Mouse (Mus musculus) liver, embryonic 14.5 days (tissue): ENCODE data around the gene Tas2r143. TPM values are rescaled to one million over a fixed set of nuclear protein-coding genes. Genes with fewer than 3 reads are reported as not detected.

ENCODE experiments used
- ATAC-seq: fragments of 200-750 bp; cut with Nextera tagmentation; 2 replicates; pipeline ENCODE4 v1.8.0; 2017; ENCODE audit warnings: moderate number of reproducible peaks, mild to moderate bottlenecking, moderate library complexity; ENCODE audit not compliant: insufficient read depth
- DNase-seq, 3 experiments: peaks; one replicate each; pipeline ENCODE4 v3.0.0-alpha.2; 2012 to 2013; ENCODE audit warnings: low read depth in 3 of 3, low spot score in 3 of 3
- H3K27ac ChIP-seq: fragments of 300-500 bp; sonication (generic); 2 replicates; pipeline ENCODE4 v1.5.1; 2014; ENCODE audit warnings: moderate library complexity, mild to moderate bottlenecking, control low read depth, inconsistent platforms
- H3K27me3 ChIP-seq: fragments of 300-500 bp; sonication (generic); 2 replicates; pipeline ENCODE4 v1.6.1; 2014; ENCODE audit warnings: mild to moderate bottlenecking, low read length, moderate library complexity; ENCODE audit not compliant: control insufficient read depth, insufficient read depth
- H3K36me3 ChIP-seq: fragments of 300-500 bp; sonication (generic); replicated peaks from 2 replicates; pipeline ENCODE4 v1.6.1; 2014; ENCODE audit warnings: low read depth; ENCODE audit not compliant: control insufficient read depth, insufficient read depth
- H3K4me1 ChIP-seq, 2 experiments: fragments of 200-500 bp in 1 of 2; fragments of 300-500 bp in 1 of 2; sonication (generic) in 1 of 2; replicated peaks; 2 replicates each; pipeline ENCODE4 v1.6.1; 2012 to 2014; ENCODE audit warnings: antibody characterized with exemption in 1 of 2, inconsistent platforms in 1 of 2, low read length in 1 of 2; ENCODE audit not compliant: control insufficient read depth in 2 of 2, insufficient read depth in 2 of 2
- H3K4me2 ChIP-seq: fragments of 300-500 bp; sonication (generic); 2 replicates; pipeline ENCODE4 v1.6.1; 2014; ENCODE audit warnings: low read depth, mild to moderate bottlenecking, control low read depth, moderate library complexity
- H3K4me3 ChIP-seq, 2 experiments: fragments of 200-500 bp in 1 of 2; fragments of 300-500 bp in 1 of 2; sonication (generic) in 1 of 2; 2 replicates each; pipeline ENCODE4 v1.5.1; 2012 to 2014; ENCODE audit warnings: low read depth in 2 of 2, low read length in 2 of 2, mild to moderate bottlenecking in 2 of 2, control low read depth in 1 of 2, inconsistent platforms in 1 of 2, moderate library complexity in 1 of 2; ENCODE audit not compliant: insufficient read depth in 1 of 2
- H3K9ac ChIP-seq: fragments of 300-500 bp; sonication (generic); replicated peaks from 2 replicates; pipeline ENCODE4 v1.6.1; 2014; ENCODE audit warnings: mild to moderate bottlenecking, control low read depth, moderate library complexity
- H3K9me3 ChIP-seq: fragments of 300-500 bp; sonication (generic); 2 replicates; pipeline ENCODE4 v1.6.1; 2016; ENCODE audit warnings: low read length, mixed read lengths; ENCODE audit not compliant: control insufficient read depth
- CTCF ChIP-seq: IDR thresholded peaks from 2 replicates; pipeline ENCODE4 v1.5.1; 2016; ENCODE audit warnings: antibody characterized with exemption, low read depth, control low read depth
- EP300 ChIP-seq: IDR thresholded peaks from 2 replicates; pipeline ENCODE4 v1.6.1; 2016; ENCODE audit warnings: antibody characterized with exemption, low read depth
- WGBS: fragments of 180-500 bp; shearing (Covaris S2); extraction: QIAGEN DNeasy Blood & Tissue Kit; methylation state at CpG from one replicate; pipeline ENCODE4 v1.1.7; 2014; ENCODE audit not compliant: insufficient replicate concordance; 5-methylcytosine and 5-hydroxymethylcytosine counted together
- polyA plus RNA-seq, 2 experiments: library from polyadenylated mRNA; depleted of rRNA in 1 of 2; stranded (reverse) in 1 of 2; unstranded in 1 of 2; fragments of >200 nt; fragmentation: Nextera tagmentation in 1 of 2; extraction: Ambion mirVana in 1 of 2; gene quantifications; 2 replicates each; pipeline versions ENCODE4 v1.2.1 to v1.2.3; 2012 to 2014

Gene Tas2r143
- polyA plus RNA-seq, 2 experiments, result not detected

DNA sequence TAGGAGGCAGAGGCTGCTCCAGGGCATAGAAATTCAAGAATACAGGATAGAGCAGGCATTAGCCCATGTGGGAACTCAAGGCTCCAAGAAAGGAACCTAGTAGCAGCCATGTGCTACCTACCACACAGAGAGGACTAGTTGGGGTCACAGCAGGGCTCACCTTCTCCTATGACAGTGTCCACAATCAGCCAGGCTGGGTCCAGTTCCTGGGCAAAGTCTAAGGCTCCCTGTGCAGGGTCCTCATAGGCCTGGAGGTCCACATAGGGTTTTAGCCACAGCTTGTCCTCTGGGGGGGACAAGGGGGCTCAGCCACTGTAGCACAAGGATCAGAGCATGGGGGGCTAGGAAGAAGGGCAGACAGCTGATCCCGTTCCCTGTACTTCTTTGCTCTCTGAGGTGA lies 37.5 kb upstream of the Tas2r143 start:
- H3K27ac ChIP-seq, result no peak overlapping the region

DNA sequence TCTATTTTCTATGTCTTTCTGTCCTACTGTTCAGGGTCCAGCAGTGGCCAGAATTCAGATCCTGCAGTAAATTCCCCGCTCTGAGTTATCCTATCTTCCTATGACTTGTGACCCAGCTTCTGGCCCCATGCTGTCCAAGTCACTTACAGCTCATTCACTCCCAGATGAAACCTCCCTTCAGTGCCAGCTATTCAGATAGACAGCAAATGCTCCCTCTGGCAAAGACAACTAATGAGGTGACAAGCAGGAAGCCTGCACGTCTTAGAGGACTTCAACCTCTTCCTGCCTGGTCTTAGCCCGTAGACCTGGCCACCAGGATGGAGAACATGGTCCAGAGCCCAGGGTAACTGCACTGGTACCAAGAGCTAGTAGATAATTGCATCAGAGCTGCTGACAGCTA lies 37.1 kb upstream of the Tas2r143 start:
- no peak overlapping the region for H3K4me3 ChIP-seq
- H3K9ac ChIP-seq, result no peak overlapping the region
- H3K9me3 ChIP-seq, result no peaks in the 10 kb centered on the region
- DNase-seq (no peak), ATAC-seq (no peak)
- no peaks in the 10 kb centered on the region for H3K36me3 ChIP-seq
- no peak overlapping the region for H3K4me2 ChIP-seq
- 38% methylated on average over 3 of the region's 3 CpGs for WGBS
- no peak overlapping the region for H3K27ac ChIP-seq
- TF ChIP-seq CTCF (no peak), EP300 (no peak)
- no peaks in the 10 kb centered on the region for H3K27me3 ChIP-seq
- H3K4me1 ChIP-seq, result peaks cover 0 to 6% of the 10 kb centered on the region in 2 experiments; a peak in 2 of 4 replicates

More for the DNA sequence above, 37.5 kb upstream of the Tas2r143 start:
- Histone ChIP-seq H3K9ac (no peak overlapping the region), H3K4me2 (no peak overlapping the region), H3K36me3 (no peaks in the 10 kb centered on the region), H3K4me3 (no peak overlapping the region), H3K4me1 (peaks cover 0 to 6% of the 10 kb centered on the region in 2 experiments; a peak in 2 of 4 replicates), H3K27me3 (no peaks in the 10 kb centered on the region), H3K9me3 (no peaks in the 10 kb centered on the region)
- TF ChIP-seq EP300 (no peak), CTCF (no peak)
- 47% methylated on average over 1 of the region's 1 CpGs for WGBS
- DNase-seq, result no peak
- ATAC-seq, result peak; percentile 24; the same call in 1 of the 2 replicates

DNA sequence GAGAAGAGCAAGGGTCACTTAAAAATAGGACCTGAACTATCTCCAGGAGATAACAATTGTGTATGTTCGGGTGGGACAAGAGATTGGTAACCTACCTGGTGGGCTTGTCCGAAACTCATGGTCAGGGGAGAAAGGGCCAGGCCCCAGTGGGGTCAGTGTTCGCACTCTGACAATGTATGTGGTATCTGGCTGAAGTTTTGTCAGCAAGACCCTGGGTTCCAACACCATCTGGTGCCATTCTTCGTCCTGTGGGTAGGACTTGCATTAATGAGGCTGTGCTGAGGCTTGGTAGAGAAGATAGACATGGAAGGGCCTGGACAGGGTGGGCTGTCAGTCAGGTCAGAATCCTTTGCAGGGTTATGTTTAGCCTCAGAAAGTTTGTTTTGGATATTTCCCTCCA lies 36.0 kb upstream of the Tas2r143 start:
- WGBS, result 67% methylated on average over 4 of the region's 4 CpGs

DNA sequence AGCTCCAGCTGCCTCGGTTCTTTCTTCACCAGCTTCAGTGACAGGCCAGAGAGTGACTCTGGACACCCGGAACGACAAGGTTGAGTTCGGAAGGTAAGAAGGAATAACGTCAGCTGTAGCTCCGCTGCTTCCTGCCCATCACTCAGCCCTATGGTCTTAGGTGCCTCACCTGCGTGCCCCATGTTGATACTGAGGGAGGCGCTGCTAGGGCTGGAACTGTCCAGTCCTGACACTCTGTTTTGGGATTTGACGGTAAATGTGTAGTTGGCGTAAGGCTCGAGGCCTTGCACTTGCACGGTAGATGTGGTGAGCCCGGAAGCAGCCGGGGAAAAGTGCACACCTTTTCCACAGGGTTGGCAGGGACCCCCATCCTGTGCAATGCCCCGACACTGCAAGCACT lies 35.4 kb upstream of the Tas2r143 start:
- no peaks in the 10 kb centered on the region for H3K9me3 ChIP-seq
- H3K27ac ChIP-seq, result no peak overlapping the region
- WGBS, result 79% methylated on average over 15 of the region's 15 CpGs
- TF ChIP-seq CTCF (no peak), EP300 (no peak)
- no peak overlapping the region for H3K9ac ChIP-seq
- no peaks in the 10 kb centered on the region for H3K27me3 ChIP-seq
- peaks cover 0 to 6% of the 10 kb centered on the region in 2 experiments; a peak in 2 of 4 replicates for H3K4me1 ChIP-seq
- H3K4me2 ChIP-seq, result no peak overlapping the region
- no peak overlapping the region for H3K4me3 ChIP-seq
- no peaks in the 10 kb centered on the region for H3K36me3 ChIP-seq
- no peak for ATAC-seq
- DNase-seq, result no peak

More for the DNA sequence above, 36.0 kb upstream of the Tas2r143 start:
- Histone ChIP-seq H3K27me3 (no peaks in the 10 kb centered on the region), H3K4me3 (no peak overlapping the region), H3K9me3 (no peaks in the 10 kb centered on the region), H3K4me1 (peaks cover 0 to 6% of the 10 kb centered on the region in 2 experiments; a peak in 2 of 4 replicates), H3K9ac (no peak overlapping the region), H3K4me2 (no peak overlapping the region), H3K27ac (no peak overlapping the region), H3K36me3 (no peaks in the 10 kb centered on the region)
- ATAC-seq (no peak), DNase-seq (no peak)
- TF ChIP-seq EP300, result no peak
- no peak for TF ChIP-seq CTCF

DNA sequence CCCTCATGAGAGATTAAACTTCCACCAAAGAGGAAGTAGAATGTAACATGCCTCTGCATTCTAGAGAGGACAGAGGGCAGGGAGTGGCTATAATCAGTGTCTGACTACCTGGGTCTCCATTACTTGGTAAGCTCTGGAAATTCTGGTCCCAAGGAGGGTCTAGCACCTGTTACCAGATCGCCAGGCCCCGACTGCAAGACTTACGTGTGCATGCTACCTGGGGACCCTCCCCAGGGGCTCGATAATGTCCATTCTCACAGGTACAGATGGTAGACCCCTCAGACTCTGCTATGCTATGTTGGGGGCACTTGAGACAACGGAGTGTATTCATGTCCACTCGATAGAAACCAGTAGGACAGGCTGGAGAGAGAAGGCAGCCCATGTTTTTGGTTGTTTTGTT lies 34.8 kb upstream of the Tas2r143 start:
- no peak overlapping the region for H3K9ac ChIP-seq
- no peak overlapping the region for H3K4me3 ChIP-seq
- TF ChIP-seq EP300, result no peak
- TF ChIP-seq CTCF, result no peak
- DNase-seq (no peak), ATAC-seq (no peak)
- H3K36me3 ChIP-seq, result no peaks in the 10 kb centered on the region
- H3K9me3 ChIP-seq, result no peaks in the 10 kb centered on the region
- no peak overlapping the region for H3K27ac ChIP-seq
- H3K4me1 ChIP-seq, result peaks cover 0 to 6% of the 10 kb centered on the region in 2 experiments; a peak in 2 of 4 replicates
- H3K27me3 ChIP-seq, result no peaks in the 10 kb centered on the region
- no peak overlapping the region for H3K4me2 ChIP-seq
- 65% methylated on average over 6 of the region's 6 CpGs for WGBS
